Mouse (Mus musculus): Measurements from ENCODE around the gene Ngf.
A peak's percentile ranks its signal among the peaks of the same experiment; 100 is the strongest.

Ngf gene

GRCm38 (mm10) chr3:102469713-102470448 lies at the start of gene Ngf:
Gene Ngf (plus strand): TSS chr3:102469919.
- DNase-seq (ENCODE audit: low spot score in 2 of 2) = no peak

- peak in 1 of 2 experiments; percentile 7 for DNase-seq (ENCODE audit: low spot score in 2 of 2)
These were observed 24.2 kb upstream of the Ngf start for GRCm38 (mm10) chr3:102445567-102445966.

GRCm38 (mm10) chr3:102446691-102447090 lies 23.0 kb upstream of the Ngf start:
- DNase-seq (ENCODE audit: low spot score in 2 of 2) = no peak

- no peak for DNase-seq (ENCODE audit: low spot score in 2 of 2)
These were observed 15.2 kb upstream of the Ngf start for GRCm38 (mm10) chr3:102454566-102454965.

- no peak for DNase-seq (ENCODE audit: low spot score in 2 of 2)
These were observed 9.2 kb upstream of the Ngf start for GRCm38 (mm10) chr3:102460528-102460927.

- no peak for DNase-seq (ENCODE audit: low spot score in 2 of 2)
These were observed 8.7 kb upstream of the Ngf start for GRCm38 (mm10) chr3:102460986-102461385.

- no peak for DNase-seq (ENCODE audit: low spot score in 2 of 2)
These were observed 6.9 kb upstream of the Ngf start for GRCm38 (mm10) chr3:102462703-102463336.

GRCm38 (mm10) chr3:102463339-102463738 lies 6.4 kb upstream of the Ngf start:
- DNase-seq (ENCODE audit: low spot score in 2 of 2) = no peak

- DNase-seq (ENCODE audit: low spot score in 2 of 2) = peak; percentile 49 to 69
These were observed 3.1 kb upstream of the Ngf start for GRCm38 (mm10) chr3:102466587-102466986.

- DNase-seq (ENCODE audit: low spot score in 2 of 2) = no peak
These were observed 2.6 kb upstream of the Ngf start for GRCm38 (mm10) chr3:102467121-102467520.

GRCm38 (mm10) chr3:102471251-102471650 lies 1.5 kb downstream of the Ngf start:
- no peak for DNase-seq (ENCODE audit: low spot score in 2 of 2)

- DNase-seq (ENCODE audit: low spot score in 2 of 2) = no peak
These were observed 2.1 kb downstream of the Ngf start for GRCm38 (mm10) chr3:102471799-102472198.

- DNase-seq (ENCODE audit: low spot score in 2 of 2) = no peak
These were observed 4.8 kb downstream of the Ngf start for GRCm38 (mm10) chr3:102474275-102475155.

GRCm38 (mm10) chr3:102477917-102478694 lies 8.4 kb downstream of the Ngf start:
- DNase-seq (ENCODE audit: low spot score in 2 of 2) = no peak

GRCm38 (mm10) chr3:102490393-102491123 lies 20.8 kb downstream of the Ngf start:
- DNase-seq (ENCODE audit: low spot score in 2 of 2) = no peak

GRCm38 (mm10) chr3:102498113-102498512 lies 28.4 kb downstream of the Ngf start:
- no peak for DNase-seq (ENCODE audit: low spot score in 2 of 2)

GRCm38 (mm10) chr3:102498931-102499330 lies 29.2 kb downstream of the Ngf start:
- DNase-seq (ENCODE audit: low spot score in 2 of 2) = no peak

- no peak for DNase-seq (ENCODE audit: low spot score in 2 of 2)
These were observed 30.3 kb downstream of the Ngf start for GRCm38 (mm10) chr3:102500031-102500430.

- no peak for DNase-seq (ENCODE audit: low spot score in 2 of 2)
These were observed 31.5 kb downstream of the Ngf start for GRCm38 (mm10) chr3:102501186-102501585.

- DNase-seq (ENCODE audit: low spot score in 2 of 2) = no peak
These were observed 35.4 kb downstream of the Ngf start for GRCm38 (mm10) chr3:102505129-102505528.

- no peak for DNase-seq (ENCODE audit: low spot score in 2 of 2)
These were observed 36.3 kb downstream of the Ngf start for GRCm38 (mm10) chr3:102506061-102506460.

All from cerebellum, postnatal 4 days (tissue).